Mouse (Mus musculus) neutrophil, adult 5-6 weeks (primary cell): ENCODE measurements around the gene A430078G23Rik. TPM values are rescaled to one million over a fixed set of nuclear protein-coding genes. Genes with fewer than 3 reads are reported as not detected.
"Not testable (repeated sequence)": the region's sequence is repeated elsewhere in the genome, so short reads cannot be mapped to it uniquely, and the experiment has no call there.

Source experiments
- ATAC-seq: fragments of 151-379, 151-347 bp; 2 replicates; pipeline ENCODE4 v1.8.0; 2017; ENCODE audit warnings: mild to moderate bottlenecking, moderate TSS enrichment; ENCODE audit not compliant: insufficient number of reproducible peaks, poor library complexity, low FRiP score, severe bottlenecking; ENCODE audit errors: extremely low read depth
- total RNA-seq: library from RNA; stranded (forward); fragments of 200-1000 nt; gene quantifications from 2 replicates; pipeline ENCODE4 v1.2.3, GENCODE M21; 2017

The A430078G23Rik gene
- 140 and 151 TPM in 2 replicates for total RNA-seq

DNA sequence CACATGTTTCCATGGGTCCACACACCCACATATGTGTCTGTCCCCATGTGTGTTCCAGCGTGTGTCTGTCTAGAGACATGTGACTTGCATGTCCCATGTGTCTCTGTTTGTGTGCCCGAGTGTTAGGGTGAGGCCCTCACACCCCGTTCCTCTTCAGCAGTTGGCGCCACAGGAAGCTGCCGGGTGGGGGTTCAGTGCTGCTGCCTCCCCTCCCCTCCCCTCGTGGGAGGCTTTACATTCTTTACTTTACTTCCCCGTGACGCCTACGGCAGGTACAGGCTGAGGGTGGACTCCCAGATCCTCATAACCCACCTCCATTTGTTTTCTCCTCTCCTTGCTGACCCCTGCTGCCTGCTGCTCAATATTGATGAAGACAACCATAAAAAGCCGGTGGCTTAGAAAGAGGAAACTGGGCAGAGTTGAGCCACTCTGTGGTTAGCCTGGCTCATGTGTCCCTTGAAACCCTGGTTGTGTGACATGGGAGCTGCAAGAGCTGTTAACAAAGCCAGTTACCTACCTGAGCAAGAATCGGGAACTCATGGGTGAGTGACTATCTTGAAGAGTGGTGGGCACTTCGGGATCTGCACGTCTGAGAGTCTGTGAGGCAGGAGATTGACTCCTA is at the start of gene A430078G23Rik:
TSS of gene A430078G23Rik (plus strand) at position 227 of the 622 bp plus-strand sequence.
- ATAC-seq: peak; percentile 53

- not testable (repeated sequence) for ATAC-seq
These were observed 44.9 kb upstream of the A430078G23Rik start for GRCm38 (mm10) chr8:3308205-3308800.

DNA sequence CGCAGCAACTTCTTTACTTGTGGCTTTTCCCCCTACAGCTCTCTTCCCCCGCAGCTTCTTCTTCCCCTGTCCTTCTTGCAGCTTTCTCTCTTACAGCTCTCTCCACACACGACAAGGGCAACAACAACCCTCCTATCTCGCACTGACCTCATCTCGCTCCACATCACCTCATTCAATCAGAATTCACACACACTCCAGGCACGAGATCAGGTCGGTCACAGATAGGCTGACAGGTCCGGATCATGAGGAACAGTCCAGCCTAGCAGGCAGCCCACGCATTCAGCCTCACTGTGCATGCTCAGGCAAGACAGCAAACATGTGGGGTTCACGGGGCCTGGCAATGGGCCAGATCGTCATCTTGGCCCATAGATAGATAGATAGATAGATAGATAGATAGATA is 43.6 kb upstream of the A430078G23Rik start:
- ATAC-seq: no peak

GRCm38 (mm10) chr8:3311482-3311881 is 41.7 kb upstream of the A430078G23Rik start:
- ATAC-seq: no peak

DNA sequence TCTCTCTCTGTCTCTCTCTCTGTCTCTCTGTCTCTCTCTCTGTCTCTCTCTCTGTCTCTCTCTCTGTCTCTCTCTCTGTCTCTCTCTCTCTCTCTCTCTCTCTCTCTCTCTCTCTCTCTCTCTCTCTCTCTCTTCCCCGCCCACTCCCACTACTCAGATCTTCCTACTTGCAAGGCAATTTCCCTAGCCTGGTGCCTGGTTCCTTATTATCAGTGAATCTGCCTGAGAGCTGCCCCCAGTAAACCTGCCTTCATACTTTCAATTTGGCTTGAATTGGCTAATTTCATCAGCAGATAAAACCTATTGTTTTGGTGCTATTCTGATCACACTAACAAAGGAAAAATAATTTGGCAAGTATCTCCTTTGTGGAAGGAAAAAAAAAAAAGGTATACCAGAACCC is 39.8 kb upstream of the A430078G23Rik start:
- ATAC-seq: not testable (repeated sequence)

GRCm38 (mm10) chr8:3313843-3314242 is 39.4 kb upstream of the A430078G23Rik start:
- ATAC-seq: no peak

DNA sequence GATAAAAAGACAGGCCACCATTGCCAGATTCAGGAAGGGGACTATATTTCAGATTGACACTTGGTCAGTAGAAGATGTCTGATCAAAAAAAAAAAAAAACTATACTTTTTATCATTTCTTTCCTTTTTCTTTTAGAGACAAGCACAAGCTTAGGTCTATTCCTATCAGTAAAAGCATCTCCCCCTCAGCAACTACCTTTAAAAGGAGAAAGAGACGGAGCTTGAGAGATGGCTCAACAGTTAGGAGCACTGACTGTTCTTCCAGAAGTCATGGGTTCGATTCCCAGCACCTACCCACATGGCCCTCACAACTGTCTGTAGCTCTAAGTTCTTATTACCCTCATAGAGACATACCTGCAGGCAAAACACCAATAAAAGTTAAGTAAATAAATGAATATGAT is 38.9 kb upstream of the A430078G23Rik start:
- no peak for ATAC-seq

- no peak for ATAC-seq
These were observed 36.6 kb upstream of the A430078G23Rik start for GRCm38 (mm10) chr8:3316585-3316984.

DNA sequence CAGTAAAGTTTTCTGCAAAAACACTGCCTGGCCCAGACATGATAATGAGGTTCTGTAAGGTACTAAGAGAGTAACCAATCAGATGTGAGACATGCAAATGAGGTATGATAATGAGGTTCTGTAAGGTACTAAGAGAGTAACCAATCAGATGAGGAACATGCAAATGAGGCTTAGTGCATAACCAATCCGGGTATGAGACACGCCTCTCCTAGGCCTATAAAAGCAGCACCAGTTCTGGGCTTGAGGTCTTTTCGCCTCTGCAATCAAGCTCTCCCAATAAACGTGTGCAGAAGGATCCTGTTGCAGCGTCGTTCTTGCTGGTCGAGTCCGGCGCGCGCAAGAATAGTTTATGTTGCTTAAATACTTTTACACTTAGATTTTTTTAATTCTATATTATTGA is 33.9 kb upstream of the A430078G23Rik start:
- not testable (repeated sequence) for ATAC-seq

GRCm38 (mm10) chr8:3324253-3324652 is 29.0 kb upstream of the A430078G23Rik start:
- ATAC-seq: no peak

- ATAC-seq: no peak
These were observed 26.2 kb upstream of the A430078G23Rik start for GRCm38 (mm10) chr8:3327056-3327455.

DNA sequence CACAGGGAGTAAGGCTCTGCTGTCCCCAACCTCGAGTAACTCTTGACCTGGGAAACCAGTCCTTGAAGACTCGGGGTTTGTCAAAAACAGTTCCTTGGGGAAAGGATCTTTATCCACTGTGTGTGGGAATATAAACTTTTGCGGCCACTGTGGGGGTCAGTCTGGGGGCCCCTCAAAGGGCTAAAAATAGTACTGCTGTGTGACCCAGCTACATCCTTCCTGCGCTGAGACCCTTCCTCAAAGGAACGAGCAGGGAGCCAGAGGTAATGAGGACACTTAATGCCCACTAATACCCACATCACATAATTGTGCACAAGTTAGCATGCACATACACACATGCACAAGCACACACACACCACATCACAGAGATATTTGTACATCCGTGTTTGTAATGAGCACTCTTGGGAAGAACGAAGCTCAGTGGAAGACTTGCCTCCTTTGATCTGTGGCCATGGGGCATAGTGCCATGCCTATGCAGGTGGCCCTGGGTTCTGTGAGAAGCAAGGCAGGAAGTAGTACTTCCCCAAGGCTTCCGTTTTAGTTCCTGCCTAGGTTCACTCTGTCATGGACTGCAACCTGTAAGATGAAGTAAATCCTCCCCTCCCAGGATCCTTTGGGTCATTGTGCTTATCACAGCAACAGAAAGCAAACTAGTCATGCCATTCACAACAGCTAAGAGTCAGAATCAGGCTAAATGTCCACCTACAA is 25.5 kb upstream of the A430078G23Rik start:
- ATAC-seq: peak; percentile 57

DNA sequence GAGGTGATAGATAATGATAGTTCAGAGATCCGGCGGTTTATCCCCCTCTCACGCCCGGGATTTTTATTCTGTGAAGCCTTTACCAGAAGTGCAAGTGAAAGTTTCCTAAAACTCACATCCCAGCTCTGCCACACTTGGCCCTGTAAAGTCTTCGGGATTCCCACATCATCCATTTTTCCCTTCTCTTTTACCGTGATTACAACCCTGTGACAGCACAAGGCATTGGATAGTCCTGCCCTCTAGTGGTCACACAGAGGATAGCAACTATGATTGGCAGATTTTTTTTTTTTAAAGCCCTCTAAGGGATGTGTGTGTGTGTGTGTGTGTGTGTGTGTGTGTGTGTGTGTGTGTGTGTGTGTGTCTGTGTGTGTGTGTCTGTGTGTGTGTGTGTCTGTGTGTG is 22.6 kb upstream of the A430078G23Rik start:
- ATAC-seq: peak; percentile 67

DNA sequence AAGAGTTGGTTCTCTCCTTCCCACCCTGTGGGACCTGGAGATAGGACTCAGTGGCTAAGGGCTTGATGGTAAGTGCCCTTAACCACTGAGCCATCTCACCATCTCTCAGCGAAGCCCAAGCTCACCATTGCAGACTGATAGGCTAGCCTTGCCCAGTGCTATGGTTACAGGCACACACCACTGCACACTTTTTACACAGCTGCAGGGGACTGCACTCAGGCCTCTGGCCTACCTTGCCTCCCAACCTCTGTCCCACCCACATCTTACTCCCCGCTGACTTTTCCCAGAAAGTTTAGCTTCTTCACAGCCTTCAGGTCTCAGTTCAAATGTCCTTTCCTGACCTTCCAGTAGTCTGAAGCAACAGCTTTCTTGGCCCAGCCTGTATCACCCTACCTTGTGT is 21.5 kb upstream of the A430078G23Rik start:
- no peak for ATAC-seq

- no peak for ATAC-seq
These were observed 17.3 kb upstream of the A430078G23Rik start for GRCm38 (mm10) chr8:3335881-3336280.

DNA sequence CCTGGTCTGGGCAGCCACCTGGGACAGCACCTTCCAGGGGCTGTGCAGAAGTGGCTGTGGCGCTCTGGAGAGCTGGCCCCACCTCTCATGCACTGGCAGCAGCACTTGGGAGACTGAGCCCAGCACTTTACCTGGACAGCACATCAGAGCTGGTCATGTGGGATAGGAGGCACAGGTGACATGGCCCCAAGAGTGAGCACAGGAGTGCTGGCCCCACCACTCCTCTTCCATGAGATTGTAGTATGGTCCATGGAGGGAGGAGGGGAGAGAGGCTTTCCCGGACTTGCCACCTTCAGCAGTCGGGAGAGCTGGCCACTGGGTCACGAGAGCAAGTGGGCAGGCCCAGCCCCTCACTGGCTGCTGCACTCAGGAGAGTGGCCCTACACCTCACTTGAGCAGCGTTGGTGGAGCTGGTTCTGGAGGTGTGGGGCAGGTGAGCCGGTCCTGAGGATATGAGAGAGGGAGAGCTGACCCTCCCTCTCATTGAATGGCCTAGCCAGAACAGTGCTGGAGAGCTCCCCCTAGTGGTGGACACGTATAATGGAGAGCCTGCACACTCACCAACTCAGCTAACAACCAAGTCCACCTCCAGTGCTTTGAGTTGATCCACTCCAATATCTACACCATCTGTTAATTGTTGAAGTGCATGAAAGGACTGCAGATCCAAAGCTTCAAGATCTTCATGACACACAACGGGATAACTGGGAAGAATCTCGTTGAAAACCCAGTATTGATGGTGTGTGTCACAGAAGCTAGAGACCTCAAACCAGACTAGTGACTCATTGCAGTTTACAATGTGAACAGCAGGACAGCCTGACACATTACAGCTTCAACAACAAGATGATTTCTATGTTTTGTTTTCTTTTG is 16.3 kb upstream of the A430078G23Rik start:
- peak; percentile 73 for ATAC-seq

- not testable (repeated sequence) for ATAC-seq
These were observed 15.7 kb upstream of the A430078G23Rik start for GRCm38 (mm10) chr8:3337525-3337824.

DNA sequence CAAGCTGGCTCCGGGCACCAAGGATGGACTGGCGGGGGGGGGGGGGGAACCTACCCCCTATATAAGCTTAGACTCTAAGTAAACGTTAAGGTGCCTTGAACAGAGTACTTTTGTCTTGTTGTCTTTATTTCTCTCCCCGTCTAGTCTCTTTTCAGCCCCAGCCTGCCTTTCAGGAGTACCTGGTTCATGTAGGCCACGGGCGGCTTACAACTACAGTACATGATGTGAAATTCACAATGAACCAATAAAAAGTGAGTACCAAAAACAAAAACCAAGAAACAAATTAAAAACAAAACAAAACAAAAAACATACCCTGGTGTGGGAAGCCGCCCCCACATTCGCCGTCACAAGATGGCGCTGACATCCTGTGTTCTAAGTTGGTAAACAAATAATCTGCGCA is 15.2 kb upstream of the A430078G23Rik start:
- no peak for ATAC-seq

GRCm38 (mm10) chr8:3340711-3341110 is 12.5 kb upstream of the A430078G23Rik start:
- ATAC-seq: not testable (repeated sequence)
